Mouse (Mus musculus) frontal cortex, adult 2 months (tissue): ENCODE measurements around the gene Itgb3bp. TPM values are rescaled to one million over a fixed set of nuclear protein-coding genes. Genes with fewer than 3 reads are reported as not detected.

Experiments
- DNase-seq, 2 experiments: peaks; one replicate each; pipeline ENCODE4 v3.0.0; 2022; ENCODE audit warnings: low spot score in 1 of 2; ENCODE audit errors: extremely low spot score in 1 of 2
- polyA plus RNA-seq: library from polyadenylated mRNA; depleted of rRNA; stranded (reverse); fragments of >200 nt; gene quantifications from 2 replicates; pipeline ENCODE4 v1.2.3, GENCODE M21; 2012; rRNA removed

Itgb3bp gene
- polyA plus RNA-seq, 1 experiment = 4.9 TPM

- DNase-seq = no peak
Measured at GRCm38 (mm10) chr4:99752426-99752825, 177.2 kb downstream of the Itgb3bp start.

GRCm38 (mm10) chr4:99739836-99740235, 189.8 kb downstream of the Itgb3bp start:
- DNase-seq = no peak

- DNase-seq = no peak
Measured at GRCm38 (mm10) chr4:99725914-99726451, 203.6 kb downstream of the Itgb3bp start.

GRCm38 (mm10) chr4:99724331-99724730, 205.3 kb downstream of the Itgb3bp start:
- no peak for DNase-seq

- DNase-seq = no peak
Measured at GRCm38 (mm10) chr4:99717905-99718304, 211.7 kb downstream of the Itgb3bp start.

GRCm38 (mm10) chr4:99715783-99716416, 213.7 kb downstream of the Itgb3bp start:
- no peak for DNase-seq

Other genes with a start within 250 kb of the Itgb3bp start
- 12.6 and 13.3 TPM in 2 replicates for gene Alg6, start 214.1 kb downstream of the Itgb3bp start, polyA plus RNA-seq
- 5.4 and 7.8 TPM in 2 replicates for gene Efcab7, start 100.6 kb downstream of the Itgb3bp start, polyA plus RNA-seq
- gene Pgm1, start 399 bp downstream of the Itgb3bp start, polyA plus RNA-seq = 61.9 and 64.6 TPM in 2 replicates
- 0.78 and 0.98 TPM in 2 replicates for gene Ror1, start 166.0 kb upstream of the Itgb3bp start, polyA plus RNA-seq